8 mouse cellular contexts compared by ENCODE assay signal in genomic region chr11:83935986-83936665, GRCm38 (mm10). TPM values are rescaled to one million over a fixed set of nuclear protein-coding genes. Genes with fewer than 3 reads are reported as not detected.
DNase-seq lines count a peak whose midpoint lies in the region; ATAC-seq and TF ChIP-seq lines count a peak whose summit lies in the region.

No protein-coding gene starts in this region.

- intact Hi-C loops in gastrocnemius, postnatal 36 days (cut with DNase I) = loop anchor here (5.0 kb wide), 2 partner anchors 119 to 149 kb away; no protein-coding TSS in a partner anchor

- no peak overlapping the region for H3K9ac ChIP-seq in liver, embryonic 12.5 days
- H3K9ac ChIP-seq in kidney, embryonic 14.5 days (ENCODE audit: low read depth, low read length) = no peak overlapping the region
- H3K9ac ChIP-seq in limb, embryonic 14.5 days (ENCODE audit: low read depth, low read length, severe bottlenecking) = no peak overlapping the region

- WGBS in liver, embryonic 12.5 days (ENCODE audit: insufficient replicate concordance) = 18% methylated on average over 7 of the region's 7 CpGs
- 22% methylated on average over 7 of the region's 7 CpGs for WGBS in kidney, embryonic 14.5 days
- WGBS in limb, embryonic 14.5 days = 25% methylated on average over 7 of the region's 7 CpGs

- no peak overlapping the region for H3K4me2 ChIP-seq in liver, embryonic 12.5 days
- no peak overlapping the region for H3K4me2 ChIP-seq in kidney, embryonic 14.5 days (replicated peaks; ENCODE audit: low read depth, low read length)
- H3K4me2 ChIP-seq in limb, embryonic 14.5 days (replicated peaks; ENCODE audit: low read depth, low read length, severe bottlenecking) = no peak overlapping the region

- peak; percentile 73 for DNase-seq in liver
- peak; percentile 69 to 74 for DNase-seq in cerebellum, postnatal 36 days
- peak; percentile 30 to 60 for DNase-seq in gastrocnemius, postnatal 36 days
- DNase-seq in limb, embryonic 14.5 days (ENCODE audit: low spot score) = peak; percentile 81
- peak; percentile 87 for DNase-seq in testis, postnatal 10 days (ENCODE audit: low spot score)

- H3K27ac ChIP-seq in liver, embryonic 12.5 days = no peak overlapping the region
- no peak overlapping the region for H3K27ac ChIP-seq in kidney, embryonic 14.5 days (ENCODE audit: low read depth, low read length)
- H3K27ac ChIP-seq in limb, embryonic 14.5 days (replicated peaks; ENCODE audit: low read depth, low read length) = no peak overlapping the region

- no peak for ATAC-seq in liver, embryonic 12.5 days
- peak; percentile 66; the same call in 1 of the 2 replicates for ATAC-seq in kidney, embryonic 14.5 days (ENCODE audit: low FRiP score, low TSS enrichment)
- no peak for ATAC-seq in limb, embryonic 14.5 days (ENCODE audit: low FRiP score, low read depth)
- ATAC-seq in neutrophil, adult 5-6 weeks (ENCODE audit: extremely low read depth, insufficient number of reproducible peaks, low FRiP score, poor library complexity, severe bottlenecking) = peak; percentile 78; the same call in 1 of the 2 replicates

- no peaks in the 10 kb centered on the region for H3K9me3 ChIP-seq in liver, embryonic 12.5 days (replicated peaks)
- no peaks in the 10 kb centered on the region for H3K9me3 ChIP-seq in kidney, embryonic 14.5 days (ENCODE audit: control insufficient read depth, low read length)
- no peaks in the 10 kb centered on the region for H3K9me3 ChIP-seq in limb, embryonic 14.5 days (ENCODE audit: control insufficient read depth, low read length)

- H3K4me1 ChIP-seq in liver, embryonic 12.5 days = peaks cover 3% of the 10 kb centered on the region; the same call in 1 of the 2 replicates
- no peaks in the 10 kb centered on the region for H3K4me1 ChIP-seq in kidney, embryonic 14.5 days (ENCODE audit: control insufficient read depth, insufficient read depth, low read length)
- H3K4me1 ChIP-seq in limb, embryonic 14.5 days (ENCODE audit: control insufficient read depth, insufficient read depth, low read length) = no peaks in the 10 kb centered on the region

- H3K27me3 ChIP-seq in liver, embryonic 12.5 days (replicated peaks) = peaks cover 25% of the 10 kb centered on the region; the same call in 1 of the 2 replicates
- no peaks in the 10 kb centered on the region for H3K27me3 ChIP-seq in kidney, embryonic 14.5 days (ENCODE audit: control insufficient read depth, insufficient read depth, low read length)
- H3K27me3 ChIP-seq in limb, embryonic 14.5 days (ENCODE audit: control insufficient read depth, insufficient read depth, low read length) = no peaks in the 10 kb centered on the region

- no peak for TF ChIP-seq POLR2A in limb, embryonic 14.5 days (IDR thresholded peaks at IDR 0.05; ENCODE audit: borderline replicate concordance, extremely low read depth, insufficient read depth, insufficient read length)

- no peak overlapping the region for H3K4me3 ChIP-seq in liver, embryonic 12.5 days
- H3K4me3 ChIP-seq in kidney, embryonic 14.5 days (ENCODE audit: low read length) = no peak overlapping the region
- no peak overlapping the region for H3K4me3 ChIP-seq in limb, embryonic 14.5 days (replicated peaks; ENCODE audit: low read length)

- no peaks in the 10 kb centered on the region for H3K36me3 ChIP-seq in liver, embryonic 12.5 days
- no peaks in the 10 kb centered on the region for H3K36me3 ChIP-seq in kidney, embryonic 14.5 days (ENCODE audit: control insufficient read depth, insufficient read depth, low read length)
- H3K36me3 ChIP-seq in limb, embryonic 14.5 days (ENCODE audit: control insufficient read depth, insufficient read depth, low read length) = no peaks in the 10 kb centered on the region

RNA-seq across cellular contexts. Expression of gene Ddx52, which starts 5.7 kb away (rescaled TPM):
- polyA plus RNA-seq in liver, embryonic 12.5 days (2016; fragmentation: Nextera tagmentation; extraction: Ambion mirVana) = 24.3 and 27.4 TPM in 2 replicates
- total RNA-seq in gastrocnemius, postnatal 36 days (2021) = 1 to 10 TPM; 8.5 to 9.6 TPM
- 43.7 and 47.6 TPM in 2 replicates for polyA plus RNA-seq in kidney, embryonic 14.5 days (2014; fragmentation: Nextera tagmentation; extraction: Ambion mirVana)
- polyA plus RNA-seq in limb, embryonic 14.5 days (2012; rRNA removed) = 18.1 and 22.8 TPM in 2 replicates
- polyA plus RNA-seq in limb, embryonic 14.5 days (2014; fragmentation: Nextera tagmentation; extraction: Ambion mirVana) = 34.2 and 36.1 TPM in 2 replicates
- 71.0 and 73.2 TPM in 2 replicates for total RNA-seq in neutrophil, adult 5-6 weeks (2017)

RNA-seq across cellular contexts. Expression of gene Synrg, which starts 28.1 kb away (rescaled TPM):
- 10.2 and 11.2 TPM in 2 replicates for polyA plus RNA-seq in liver, embryonic 12.5 days (2016; fragmentation: Nextera tagmentation; extraction: Ambion mirVana)
- 10 to 100 TPM; 31.0 to 34.9 TPM for total RNA-seq in gastrocnemius, postnatal 36 days (2021)
- 9.3 and 11.6 TPM in 2 replicates for polyA plus RNA-seq in kidney, embryonic 14.5 days (2014; fragmentation: Nextera tagmentation; extraction: Ambion mirVana)
- polyA plus RNA-seq in limb, embryonic 14.5 days (2012; rRNA removed) = 13.0 and 14.4 TPM in 2 replicates
- polyA plus RNA-seq in limb, embryonic 14.5 days (2014; fragmentation: Nextera tagmentation; extraction: Ambion mirVana) = 9.4 and 10.8 TPM in 2 replicates
- total RNA-seq in neutrophil, adult 5-6 weeks (2017) = 35.6 and 43.1 TPM in 2 replicates

Comparison
In these comparisons a context has a peak if more than half of its experiments do, and no peak if none do; other contexts are left out.
1. ATAC-seq: peak in kidney, embryonic 14.5 days (single experiment) and neutrophil, adult 5-6 weeks (single experiment); none in liver, embryonic 12.5 days (single experiment) and limb, embryonic 14.5 days (single experiment).
2. Peak in every context shown above with its lines, with median percentiles within 50 percentile points of each other: DNase-seq.